Comparison of ENCODE assay signal across 10 mouse cellular contexts in the genomic region with DNA sequence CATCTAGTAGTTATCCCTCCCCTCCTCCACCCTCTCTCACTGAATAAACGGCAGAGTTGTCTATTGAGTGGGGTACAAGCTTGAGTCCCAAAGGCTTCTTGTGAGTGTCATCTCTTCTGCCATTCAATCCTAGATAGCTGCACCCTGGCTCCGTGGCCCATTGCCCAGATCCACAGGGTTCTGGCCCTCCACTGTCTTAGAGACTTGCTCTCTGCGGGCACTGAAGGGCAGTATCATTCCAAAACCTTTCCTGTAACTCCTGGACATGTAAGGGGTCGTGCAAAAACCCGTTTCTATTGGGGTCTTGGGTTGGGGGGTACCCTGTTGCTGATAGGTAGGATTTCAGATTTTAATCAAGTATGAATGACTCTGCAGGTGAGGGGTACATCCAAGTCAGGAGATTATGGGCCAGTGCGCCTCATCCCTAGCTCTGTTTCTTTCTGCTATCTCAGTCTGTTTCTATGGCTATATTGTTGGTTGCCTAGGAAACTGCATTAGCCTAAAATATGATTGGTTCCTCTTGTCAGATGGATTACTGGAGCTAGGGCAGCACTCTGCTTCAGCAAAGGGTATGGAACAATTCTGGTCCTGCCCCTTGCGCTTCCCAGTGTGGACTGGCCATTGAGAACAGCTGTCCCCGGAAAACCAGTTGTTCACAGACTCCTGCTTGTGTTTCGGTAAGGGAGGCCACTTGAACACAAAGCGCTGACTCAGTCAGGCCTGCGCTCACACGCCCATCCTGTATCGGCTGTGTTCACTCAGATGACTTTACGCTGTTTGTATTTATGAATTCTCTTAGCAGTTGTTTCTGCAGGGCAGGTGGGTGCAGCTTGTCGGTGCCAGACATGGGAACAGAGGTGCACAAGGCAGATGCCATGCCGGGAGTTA.
DNase-seq lines count a peak whose midpoint lies in the region; ATAC-seq and TF ChIP-seq lines count a peak whose summit lies in the region.
"Had no signal": no experiment of that assay in that cellular context is flagged by ENCODE, and none has a peak within 500 bp of the region (broad histone marks: within the 10 kb centered on the region; RNA-seq: fewer than 3 reads in every experiment).

No protein-coding gene starts in this region.

- no peaks in the 10 kb centered on the region for H3K9me3 ChIP-seq in hindbrain, embryonic 13.5 days
- H3K9me3 ChIP-seq in midbrain, embryonic 12.5 days = no peaks in the 10 kb centered on the region
- H3K9me3 ChIP-seq: liver, embryonic 15.5 days had no signal

- H3K27ac ChIP-seq in hindbrain, embryonic 13.5 days = peak overlapping the region; percentile 14
- H3K27ac ChIP-seq in midbrain, embryonic 12.5 days (replicated peaks) = peak overlapping the region; percentile 22
- H3K27ac ChIP-seq in heart, adult 2 months = no peak overlapping the region
- H3K27ac ChIP-seq: liver, embryonic 15.5 days had no signal

- peaks cover 14% of the 10 kb centered on the region; the same call in 1 of the 2 replicates for H3K36me3 ChIP-seq in hindbrain, embryonic 13.5 days
- H3K36me3 ChIP-seq in midbrain, embryonic 12.5 days = peaks cover 11% of the 10 kb centered on the region
- H3K36me3 ChIP-seq in heart, adult 2 months (ENCODE audit: control insufficient read depth, insufficient read depth, low read length) = no peaks in the 10 kb centered on the region
- H3K36me3 ChIP-seq: liver, embryonic 15.5 days had no signal

- no peak for TF ChIP-seq POLR2A in heart, adult 2 months (IDR thresholded peaks at IDR 0.05; ENCODE audit: insufficient read depth, low read depth, low read length)

- H3K79me2 ChIP-seq in heart, adult 2 months (replicated peaks; ENCODE audit: control insufficient read depth, insufficient read depth, low read length) = peaks cover 3% of the 10 kb centered on the region; the same call in 1 of the 2 replicates

- 63% methylated on average over 16 of the region's 16 CpGs for WGBS in hindbrain, embryonic 13.5 days
- WGBS in midbrain, embryonic 12.5 days = 55% methylated on average over 16 of the region's 16 CpGs
- 74% methylated on average over 16 of the region's 16 CpGs for WGBS in heart, adult 2 months

- peak overlapping the region; percentile 93; the same call in 1 of the 2 replicates for H3K4me3 ChIP-seq in hindbrain, embryonic 13.5 days
- H3K4me3 ChIP-seq in midbrain, embryonic 12.5 days = peak overlapping the region; percentile 19; the same call in 1 of the 2 replicates
- no peak overlapping the region for H3K4me3 ChIP-seq in heart, adult 2 months
- H3K4me3 ChIP-seq: liver, embryonic 15.5 days had no signal

- TF ChIP-seq EP300 in heart, adult 2 months (IDR thresholded peaks at IDR 0.05; ENCODE audit: insufficient read depth, low read depth, low read length) = no peak

- intact Hi-C loops in heart, adult 2 months (cut with DNase I) = no loop called here

- H3K4me1 ChIP-seq in hindbrain, embryonic 13.5 days (replicated peaks) = peaks cover 77% of the 10 kb centered on the region
- H3K4me1 ChIP-seq in midbrain, embryonic 12.5 days = peaks cover 54% of the 10 kb centered on the region
- H3K4me1 ChIP-seq in heart, adult 2 months (ENCODE audit: control insufficient read depth, insufficient read depth, low read length) = peaks cover 11% of the 10 kb centered on the region

- no peak for ATAC-seq in hindbrain, embryonic 13.5 days (ENCODE audit: low FRiP score)
- ATAC-seq in midbrain, embryonic 12.5 days (ENCODE audit: low FRiP score, low read depth) = no peak

- no peaks in the 10 kb centered on the region for H3K27me3 ChIP-seq in hindbrain, embryonic 13.5 days
- H3K27me3 ChIP-seq in midbrain, embryonic 12.5 days = no peaks in the 10 kb centered on the region
- H3K27me3 ChIP-seq in heart, adult 2 months (ENCODE audit: control insufficient read depth, insufficient read depth, low read length) = no peaks in the 10 kb centered on the region

- TF ChIP-seq CTCF in heart, adult 2 months (IDR thresholded peaks at IDR 0.05) = no peak

- peak; percentile 27 to 51 for DNase-seq in layer of hippocampus, adult 18-20 months (ENCODE audit: low spot score in 2 of 2)
- no peak for DNase-seq in layer of hippocampus, adult 9-11 months
- peak; percentile 67 to 80 for DNase-seq in cerebellum, postnatal 25 days
- DNase-seq in adrenal gland, postnatal 4 days (ENCODE audit: low spot score in 2 of 2) = no peak
- DNase-seq in thymus, postnatal 10 days (ENCODE audit: low spot score in 2 of 2) = no peak
- no peak for DNase-seq in heart, adult 2 months
- DNase-seq: kidney, adult 8-10 months had no signal

- peak overlapping the region; percentile 100; the same call in 1 of the 2 replicates for H3K9ac ChIP-seq in hindbrain, embryonic 13.5 days
- peak overlapping the region; percentile 20; the same call in 1 of the 2 replicates for H3K9ac ChIP-seq in midbrain, embryonic 12.5 days (replicated peaks)
- H3K9ac ChIP-seq in heart, adult 2 months (ENCODE audit: low read depth, low read length) = no peak overlapping the region
- H3K9ac ChIP-seq: liver, embryonic 15.5 days had no signal

- peak overlapping the region; percentile 63 for H3K4me2 ChIP-seq in hindbrain, embryonic 13.5 days
- H3K4me2 ChIP-seq in midbrain, embryonic 12.5 days (replicated peaks) = peak overlapping the region; percentile 60
- H3K4me2 ChIP-seq: liver, embryonic 15.5 days had no signal

Comparison
In these comparisons a context has a peak if more than half of its experiments do, and no peak if none do; other contexts are left out.
1. DNase-seq: peak in layer of hippocampus, adult 18-20 months (2 of 2) and cerebellum, postnatal 25 days (2 of 2); none in layer of hippocampus, adult 9-11 months (single experiment), adrenal gland, postnatal 4 days (0 of 2), thymus, postnatal 10 days (0 of 2) and heart, adult 2 months (0 of 2).